Mouse (Mus musculus) heart, postnatal 0 days (tissue): ENCODE results near the gene Efnb3.

Experiments
- CTCF ChIP-seq: IDR thresholded peaks from 2 replicates; pipeline ENCODE4 v1.5.1; 2016; ENCODE audit warnings: antibody characterized with exemption, control low read depth, low read depth
- EP300 ChIP-seq: IDR thresholded peaks from 2 replicates; pipeline ENCODE4 v1.6.1; 2016; ENCODE audit warnings: antibody characterized with exemption, low read depth

- TF ChIP-seq CTCF = no peak
- TF ChIP-seq EP300 = no peak
Observed at GRCm38 (mm10) chr11:69606491-69606795, 46.4 kb upstream of the Efnb3 start.
